Mouse (Mus musculus): ENCODE results near the gene Adam11.

The Adam11 gene

GRCm38 (mm10) chr11:102827097-102827496 lies 65.9 kb downstream of the Adam11 start:
- no peak for DNase-seq (ENCODE audit: low spot score in 2 of 2)

Data from frontal cortex, postnatal 36 days (tissue).